Mouse (Mus musculus) heart, embryonic 14.5 days (tissue): ENCODE results near the gene Eif2b3. TPM values are rescaled to one million over a fixed set of nuclear protein-coding genes. Genes with fewer than 3 reads are reported as not detected.

Experiments
- ATAC-seq: fragments of 200-750 bp; cut with Nextera tagmentation; 2 replicates; pipeline ENCODE4 v1.8.0; 2017; ENCODE audit warnings: low read depth, moderate TSS enrichment; ENCODE audit not compliant: insufficient number of reproducible peaks, insufficient read depth, low FRiP score
- H3K27ac ChIP-seq, 2 experiments: fragments of 200-500 bp in 1 of 2; fragments of 300-500 bp in 1 of 2; sonication (generic) in 1 of 2; replicated peaks in 1 of 2; 2 replicates each; pipeline ENCODE4 v1.5.1; 2012 to 2014; ENCODE audit warnings: low read depth in 2 of 2, low read length in 2 of 2, control low read depth in 1 of 2, mild to moderate bottlenecking in 1 of 2, mixed read lengths in 1 of 2; ENCODE audit not compliant: control insufficient read depth in 1 of 2, insufficient read depth in 1 of 2
- H3K27me3 ChIP-seq: fragments of 300-500 bp; sonication (generic); 2 replicates; pipeline ENCODE4 v1.6.1; 2014; ENCODE audit warnings: mild to moderate bottlenecking, low read length, control low read depth; ENCODE audit not compliant: control insufficient read depth, insufficient read depth
- H3K36me3 ChIP-seq: fragments of 300-500 bp; sonication (generic); 2 replicates; pipeline ENCODE4 v1.6.1; 2014; ENCODE audit warnings: mild to moderate bottlenecking, control low read depth, low read length, mixed read lengths; ENCODE audit not compliant: control insufficient read depth, insufficient read depth
- H3K4me1 ChIP-seq, 2 experiments: fragments of 200-500 bp in 1 of 2; fragments of 300-500 bp in 1 of 2; sonication (generic) in 1 of 2; 2 replicates each; pipeline ENCODE4 v1.6.1; 2012 to 2014; ENCODE audit warnings: low read length in 2 of 2, control low read depth in 1 of 2, mixed read lengths in 1 of 2; ENCODE audit not compliant: control insufficient read depth in 2 of 2, insufficient read depth in 2 of 2
- H3K4me2 ChIP-seq: fragments of 300-500 bp; sonication (generic); 2 replicates; pipeline ENCODE4 v1.6.1; 2014; ENCODE audit warnings: mild to moderate bottlenecking, low read length
- H3K4me3 ChIP-seq, 2 experiments: fragments of 200-500 bp in 1 of 2; fragments of 300-500 bp in 1 of 2; sonication (generic) in 1 of 2; 2 replicates each; pipeline ENCODE4 v1.5.1; 2012 to 2014; ENCODE audit warnings: low read length in 2 of 2, mild to moderate bottlenecking in 2 of 2, control low read depth in 1 of 2, low read depth in 1 of 2, moderate library complexity in 1 of 2; ENCODE audit not compliant: control insufficient read depth in 1 of 2, insufficient read depth in 1 of 2
- H3K9ac ChIP-seq: fragments of 300-500 bp; sonication (generic); 2 replicates; pipeline ENCODE4 v1.6.1; 2014; ENCODE audit warnings: mild to moderate bottlenecking, low read length
- H3K9me3 ChIP-seq: fragments of 300-500 bp; sonication (generic); 2 replicates; pipeline ENCODE4 v1.6.1; 2016; ENCODE audit warnings: low read length, control low read depth; ENCODE audit not compliant: control insufficient read depth
- WGBS: fragments of 180-500 bp; shearing (Covaris S2); extraction: QIAGEN DNeasy Blood & Tissue Kit; methylation state at CpG from one replicate; pipeline ENCODE4 v1.1.7; 2014; 5-methylcytosine and 5-hydroxymethylcytosine counted together
- polyA plus RNA-seq: library from polyadenylated mRNA; unstranded; fragments of >200 nt; fragmentation: Nextera tagmentation; extraction: Ambion mirVana; gene quantifications from 2 replicates; pipeline ENCODE4 v1.2.1, GENCODE M21; 2014

Gene Eif2b3
- polyA plus RNA-seq, 1 experiment from 2014 or later: 22.0 TPM

DNA sequence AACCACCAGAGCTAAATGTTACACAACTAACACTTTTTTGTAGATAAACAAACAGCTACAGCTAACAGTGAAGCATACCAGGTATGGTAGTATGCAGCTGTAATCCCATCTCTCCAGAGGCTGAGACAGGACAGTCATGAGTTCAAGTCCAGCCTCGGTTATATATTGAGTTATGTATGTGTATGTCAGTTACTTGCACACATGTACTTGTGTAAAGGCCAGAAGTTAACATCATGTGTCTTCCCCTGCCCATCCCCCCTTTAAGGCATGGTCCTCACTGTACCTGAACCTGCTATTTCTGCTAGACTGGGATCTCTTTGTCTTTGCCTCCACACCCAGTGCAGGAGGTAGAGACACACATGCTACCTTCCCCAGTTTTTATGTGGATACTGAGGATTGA is 30.3 kb downstream of the Eif2b3 start:
- ATAC-seq: no peak
- Histone ChIP-seq H3K27me3 (no peaks in the 10 kb centered on the region), H3K36me3 (peaks cover 15% of the 10 kb centered on the region; the same call in 1 of the 2 replicates), H3K27ac (no peak overlapping the region), H3K9me3 (no peaks in the 10 kb centered on the region), H3K9ac (no peak overlapping the region), H3K4me3 (no peak overlapping the region), H3K4me2 (no peak overlapping the region), H3K4me1 (no peaks in the 10 kb centered on the region)
- WGBS: 95% methylated on average over 1 of the region's 1 CpGs

DNA sequence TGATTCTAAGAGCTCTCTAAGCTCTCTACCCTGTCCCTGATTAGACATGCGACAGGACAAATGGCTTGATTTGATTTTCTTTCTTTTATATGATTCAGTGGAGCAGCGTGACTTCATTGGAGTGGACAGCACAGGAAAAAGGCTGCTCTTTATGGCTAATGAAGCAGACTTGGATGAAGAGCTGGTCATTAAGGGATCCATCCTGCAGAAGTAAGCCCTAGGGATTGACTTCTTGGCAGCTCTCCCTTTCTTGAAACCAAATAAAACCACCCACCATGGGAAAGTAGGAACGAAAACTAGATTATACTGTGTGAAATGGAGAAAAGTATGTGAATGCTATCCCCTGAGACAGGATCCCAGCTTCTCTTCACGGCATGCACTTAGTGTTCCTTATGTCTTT is 33.4 kb downstream of the Eif2b3 start:
- Histone ChIP-seq H3K27ac (no peak overlapping the region), H3K9ac (no peak overlapping the region), H3K4me1 (no peaks in the 10 kb centered on the region), H3K4me3 (no peak overlapping the region), H3K27me3 (no peaks in the 10 kb centered on the region), H3K36me3 (peaks cover 7% of the 10 kb centered on the region; the same call in 1 of the 2 replicates), H3K9me3 (no peaks in the 10 kb centered on the region), H3K4me2 (no peak overlapping the region)
- no peak for ATAC-seq
- WGBS: 76% methylated on average over 4 of the region's 4 CpGs

DNA sequence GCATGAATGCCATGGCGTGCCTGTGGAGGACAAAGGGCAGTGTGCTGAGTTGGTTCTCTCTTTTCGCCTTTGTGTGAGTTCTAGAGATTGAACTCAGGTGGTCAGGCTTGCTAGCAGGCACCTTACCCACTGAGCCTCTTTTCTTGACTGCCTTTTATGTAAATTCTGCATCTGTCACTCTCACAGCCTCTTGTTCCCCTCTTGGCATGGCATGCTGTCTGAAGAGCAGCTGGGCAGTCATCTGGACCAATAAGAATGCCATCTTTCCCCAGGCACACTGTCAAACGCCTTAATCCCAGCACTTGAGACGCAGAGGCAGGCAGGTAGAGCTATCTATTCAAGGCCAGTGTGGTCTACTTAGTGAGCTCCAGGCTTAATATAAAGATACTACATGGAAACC is 34.8 kb downstream of the Eif2b3 start:
- no peak overlapping the region for H3K4me3 ChIP-seq
- no peaks in the 10 kb centered on the region for H3K4me1 ChIP-seq
- no peak for ATAC-seq
- no peak overlapping the region for H3K4me2 ChIP-seq
- WGBS: 85% methylated on average over 4 of the region's 4 CpGs
- H3K27ac ChIP-seq: no peak overlapping the region
- H3K9ac ChIP-seq: no peak overlapping the region
- no peaks in the 10 kb centered on the region for H3K27me3 ChIP-seq
- peaks cover 4% of the 10 kb centered on the region; the same call in 1 of the 2 replicates for H3K36me3 ChIP-seq
- no peaks in the 10 kb centered on the region for H3K9me3 ChIP-seq

GRCm38 (mm10) chr4:117056102-117056501 is 36.9 kb downstream of the Eif2b3 start:
- Histone ChIP-seq H3K9ac (no peak overlapping the region), H3K36me3 (peaks cover 17% of the 10 kb centered on the region; the same call in 1 of the 2 replicates), H3K27me3 (no peaks in the 10 kb centered on the region), H3K9me3 (no peaks in the 10 kb centered on the region), H3K4me1 (no peaks in the 10 kb centered on the region), H3K4me3 (no peak overlapping the region), H3K27ac (0 out of 4 replicates have a peak overlapping the region, but pooled peaks of 1 of the 2 experiments have one; percentile 14), H3K4me2 (no peak overlapping the region)
- ATAC-seq: no peak

- WGBS: 80% methylated on average over 2 of the region's 2 CpGs
- Histone ChIP-seq H3K9ac (no peak overlapping the region), H3K4me3 (no peak overlapping the region), H3K4me1 (no peaks in the 10 kb centered on the region), H3K27ac (0 out of 4 replicates have a peak overlapping the region, but pooled peaks of 1 of the 2 experiments have one; percentile 14), H3K27me3 (no peaks in the 10 kb centered on the region), H3K4me2 (no peak overlapping the region), H3K9me3 (no peaks in the 10 kb centered on the region), H3K36me3 (peaks cover 19% of the 10 kb centered on the region)
- ATAC-seq: no peak
Observed at GRCm38 (mm10) chr4:117056514-117056913, 37.3 kb downstream of the Eif2b3 start.

DNA sequence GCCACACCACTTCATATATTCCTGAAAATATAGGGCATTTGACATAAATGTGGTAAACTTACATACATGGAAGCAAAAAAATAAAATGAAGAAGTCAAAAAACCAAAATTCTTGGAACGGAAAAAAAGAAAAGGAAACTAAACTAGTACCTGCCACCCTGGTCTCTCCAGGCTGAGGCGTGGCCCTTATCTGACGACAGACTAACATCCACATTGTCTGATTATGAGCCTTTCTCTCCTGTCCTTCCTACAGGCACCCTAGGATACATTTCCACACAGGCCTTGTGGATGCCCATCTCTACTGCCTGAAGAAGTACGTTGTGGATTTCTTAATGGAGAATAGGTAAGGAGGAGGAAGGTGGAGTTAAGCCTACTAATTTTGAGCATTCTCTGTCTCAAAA is 39.3 kb downstream of the Eif2b3 start:
- no peak overlapping the region for H3K27ac ChIP-seq
- H3K36me3 ChIP-seq: peaks cover 22% of the 10 kb centered on the region
- no peak overlapping the region for H3K9ac ChIP-seq
- no peaks in the 10 kb centered on the region for H3K27me3 ChIP-seq
- no peaks in the 10 kb centered on the region for H3K4me1 ChIP-seq
- 85% methylated on average over 4 of the region's 4 CpGs for WGBS
- no peak overlapping the region for H3K4me2 ChIP-seq
- H3K4me3 ChIP-seq: no peak overlapping the region
- no peak for ATAC-seq
- no peaks in the 10 kb centered on the region for H3K9me3 ChIP-seq

DNA sequence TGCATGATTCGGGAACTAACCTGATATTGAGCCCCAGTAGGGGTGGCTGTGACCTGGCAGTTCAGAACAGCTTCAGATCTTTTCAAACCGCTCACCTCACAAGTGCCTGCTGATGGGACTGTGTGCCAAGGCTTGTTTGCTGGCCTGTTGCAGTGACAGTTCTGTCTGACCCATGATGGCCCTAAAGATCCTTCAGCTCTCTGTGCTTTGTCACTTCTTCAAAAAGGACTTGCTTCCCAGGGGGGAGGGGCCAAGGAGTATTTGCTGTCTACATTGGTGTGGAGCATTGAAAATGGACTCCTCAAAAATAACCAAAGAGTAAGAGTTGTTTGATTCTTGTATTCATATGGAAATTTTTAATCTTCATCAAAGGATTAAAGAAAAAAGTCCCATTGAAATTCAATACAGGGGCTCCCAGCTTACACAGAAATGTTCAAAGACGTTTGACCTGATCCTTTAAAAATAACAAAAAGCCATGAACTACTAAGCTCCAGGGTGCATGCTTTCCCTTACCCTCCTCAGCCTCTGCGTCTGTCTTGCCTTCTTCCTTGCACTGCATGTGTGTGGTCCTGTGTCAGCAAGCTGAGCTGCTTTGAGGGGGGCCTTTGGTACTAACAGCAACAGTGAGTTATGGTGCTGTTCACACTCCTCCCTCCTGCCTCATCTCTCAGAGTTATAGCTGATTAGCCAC is 43.6 kb downstream of the Eif2b3 start:
- H3K4me1 ChIP-seq: no peaks in the 10 kb centered on the region
- peaks cover 47% of the 10 kb centered on the region for H3K36me3 ChIP-seq
- no peak overlapping the region for H3K4me2 ChIP-seq
- no peak overlapping the region for H3K9ac ChIP-seq
- H3K9me3 ChIP-seq: no peaks in the 10 kb centered on the region
- WGBS: 86% methylated on average over 4 of the region's 4 CpGs
- no peak overlapping the region for H3K27ac ChIP-seq
- no peak overlapping the region for H3K4me3 ChIP-seq
- H3K27me3 ChIP-seq: no peaks in the 10 kb centered on the region
- no peak for ATAC-seq

DNA sequence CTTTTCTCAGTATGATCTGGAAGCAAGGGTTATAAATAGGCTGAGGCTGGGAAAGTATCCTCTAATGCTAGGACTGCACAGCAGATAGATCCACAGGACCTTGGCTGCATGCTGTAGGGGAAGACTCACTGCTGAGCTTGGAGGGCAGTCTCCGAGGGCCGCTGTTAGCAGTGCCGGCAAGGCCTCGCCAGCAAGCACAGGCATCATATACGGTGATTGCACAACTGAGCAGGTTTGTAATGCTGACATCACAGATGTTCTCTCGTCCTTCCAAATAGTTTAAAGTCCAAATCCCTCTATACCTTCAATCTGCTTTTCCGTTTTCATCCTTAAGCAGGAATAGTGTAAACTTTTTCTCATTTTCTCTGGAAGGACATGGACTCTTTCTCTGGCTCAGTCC is 48.8 kb downstream of the Eif2b3 start:
- Histone ChIP-seq H3K9ac (no peak overlapping the region), H3K27ac (no peak overlapping the region), H3K27me3 (no peaks in the 10 kb centered on the region), H3K4me3 (no peak overlapping the region), H3K9me3 (no peaks in the 10 kb centered on the region), H3K4me2 (no peak overlapping the region), H3K4me1 (no peaks in the 10 kb centered on the region; a peak in 1 of 4 replicates), H3K36me3 (peaks cover 75% of the 10 kb centered on the region)
- 92% methylated on average over 7 of the region's 7 CpGs for WGBS
- no peak for ATAC-seq
